Mouse (Mus musculus) CH12.LX (cell line): ENCODE measurements around the gene Cnr2. TPM values are rescaled to one million over a fixed set of nuclear protein-coding genes. Genes with fewer than 3 reads are reported as not detected.

Experiments
- DNase-seq: peaks from one replicate; pipeline ENCODE4 v3.0.0-alpha.2; 2013; ENCODE audit errors: extremely low read depth
- H3K27ac ChIP-seq: 2 replicates; pipeline ENCODE4 v1.5.1; 2012; ENCODE audit warnings: low read depth, mild to moderate bottlenecking, control low read depth, moderate library complexity; ENCODE audit not compliant: insufficient read depth
- H3K27me3 ChIP-seq: replicated peaks from 2 replicates; pipeline ENCODE3; 2012; ENCODE audit warnings: inconsistent platforms
- H3K36me3 ChIP-seq, 2 experiments: replicated peaks in 1 of 2; 2 replicates each; pipeline versions ENCODE3 to v1.6.1; 2012; ENCODE audit warnings: inconsistent platforms in 1 of 2, low read length in 1 of 2, mild to moderate bottlenecking in 1 of 2, mixed read lengths in 1 of 2, moderate library complexity in 1 of 2; ENCODE audit not compliant: control insufficient read depth in 1 of 2, insufficient read depth in 1 of 2
- H3K4me1 ChIP-seq, 2 experiments: 2 replicates each; pipeline ENCODE4 v1.6.1; 2012; ENCODE audit warnings: inconsistent platforms in 1 of 2, moderate library complexity in 1 of 2; ENCODE audit not compliant: insufficient read depth in 2 of 2, control insufficient read depth in 1 of 2
- H3K4me2 ChIP-seq: 2 replicates; pipeline ENCODE4 v1.6.1; 2012; ENCODE audit warnings: low read depth, mild to moderate bottlenecking, control low read depth; ENCODE audit not compliant: poor library complexity, insufficient read depth, severe bottlenecking
- H3K4me3 ChIP-seq, 3 experiments: fragments of 150-350 bp in 1 of 3; sonication (generic) in 1 of 3; replicated peaks in 1 of 3; 2 replicates each; pipeline versions ENCODE3 to v1.5.1; 2011 to 2012; ENCODE audit warnings: low read depth in 2 of 3, low read length in 2 of 3, mild to moderate bottlenecking in 2 of 3, moderate library complexity in 2 of 3, control low read depth in 1 of 3, improper control_type of control experiment in 1 of 3, inconsistent platforms in 1 of 3, mixed read lengths in 1 of 3; ENCODE audit not compliant: poor library complexity in 1 of 3
- H3K79me2 ChIP-seq: replicated peaks from 2 replicates; pipeline ENCODE4 v1.6.1; 2012; ENCODE audit warnings: mild to moderate bottlenecking, moderate library complexity; ENCODE audit not compliant: control insufficient read depth, poor library complexity, insufficient read depth, severe bottlenecking; ENCODE audit errors: extremely low read depth
- H3K9ac ChIP-seq: 2 replicates; pipeline ENCODE4 v1.6.1; 2012; ENCODE audit warnings: low read depth, mild to moderate bottlenecking, control low read depth, moderate library complexity; ENCODE audit not compliant: insufficient read depth
- H3K9me3 ChIP-seq: replicated peaks from 2 replicates; pipeline ENCODE3; 2012; ENCODE audit warnings: low read length, inconsistent platforms, mixed read lengths
- CHD1 ChIP-seq: IDR thresholded peaks from 2 replicates; pipeline ENCODE4 v1.6.1; 2012; ENCODE audit warnings: low read depth, low read length, improper control_type of control experiment, inconsistent platforms
- CHD2 ChIP-seq: IDR thresholded peaks from 2 replicates; pipeline ENCODE4 v1.6.1; 2011; ENCODE audit warnings: low read length, improper control_type of control experiment
- E2F4 ChIP-seq: IDR thresholded peaks from 2 replicates; pipeline ENCODE4 v1.6.1; 2011; ENCODE audit warnings: low read depth, low read length, improper control_type of control experiment; ENCODE audit not compliant: insufficient replicate concordance
- EP300 ChIP-seq: IDR thresholded peaks from 2 replicates; pipeline ENCODE4 v1.6.1; 2011; ENCODE audit warnings: low read length, improper control_type of control experiment
- ETS1 ChIP-seq: conservative IDR thresholded peaks from 2 replicates; pipeline ENCODE4 v1.6.1; 2012; ENCODE audit warnings: low read depth, mild to moderate bottlenecking, inconsistent platforms, low read length, improper control_type of control experiment, moderate library complexity
- HCFC1 ChIP-seq: IDR thresholded peaks from 2 replicates; pipeline ENCODE4 v1.6.1; 2012; ENCODE audit warnings: low read depth, mild to moderate bottlenecking, inconsistent platforms, low read length, improper control_type of control experiment
- KAT2A ChIP-seq: IDR thresholded peaks from 2 replicates; pipeline ENCODE4 v1.6.1; 2012; ENCODE audit warnings: low read length, improper control_type of control experiment, inconsistent platforms; ENCODE audit not compliant: insufficient replicate concordance
- MAX ChIP-seq: IDR thresholded peaks from 2 replicates; pipeline ENCODE4 v1.6.1; 2011; ENCODE audit warnings: low read length, improper control_type of control experiment
- MEF2A ChIP-seq: IDR thresholded peaks from 2 replicates; pipeline ENCODE4 v1.6.1; 2014; ENCODE audit warnings: low read depth, mild to moderate bottlenecking, inconsistent platforms, low read length, improper control_type of control experiment, borderline replicate concordance
- MXI1 ChIP-seq: IDR thresholded peaks from 2 replicates; pipeline ENCODE4 v1.6.1; 2011; ENCODE audit warnings: mild to moderate bottlenecking, low read depth, low read length, improper control_type of control experiment
- MYC ChIP-seq: IDR thresholded peaks from 2 replicates; pipeline ENCODE4 v1.6.1; 2011; ENCODE audit warnings: low read depth, mild to moderate bottlenecking, improper control_type of control experiment, low read length
- NRF1 ChIP-seq: IDR thresholded peaks from 2 replicates; pipeline ENCODE4 v1.6.1; 2014; ENCODE audit warnings: low read depth, mild to moderate bottlenecking, inconsistent platforms, low read length, improper control_type of control experiment, moderate library complexity
- POLR2AphosphoS2 ChIP-seq: IDR thresholded peaks from 2 replicates; pipeline ENCODE4 v1.6.1; 2011; ENCODE audit warnings: low read depth, low read length, improper control_type of control experiment
- RCOR1 ChIP-seq: conservative IDR thresholded peaks from 2 replicates; pipeline ENCODE4 v1.6.1; 2012; ENCODE audit warnings: low read depth, mild to moderate bottlenecking, inconsistent platforms, low read length, improper control_type of control experiment
- SIN3A ChIP-seq: IDR thresholded peaks from 2 replicates; pipeline ENCODE4 v1.6.1; 2012; ENCODE audit warnings: low read length, improper control_type of control experiment, inconsistent platforms
- SMC3 ChIP-seq: IDR thresholded peaks from 2 replicates; pipeline ENCODE4 v1.6.1; 2011; ENCODE audit warnings: low read depth, low read length, improper control_type of control experiment
- TCF12 ChIP-seq: IDR thresholded peaks from 2 replicates; pipeline ENCODE4 v1.6.1; 2014; ENCODE audit warnings: low read depth, mild to moderate bottlenecking, inconsistent platforms, low read length, improper control_type of control experiment
- USF2 ChIP-seq: conservative IDR thresholded peaks from 2 replicates; pipeline ENCODE4 v1.6.1; 2011; ENCODE audit warnings: low read depth, low read length, improper control_type of control experiment
- ZC3H11A ChIP-seq: IDR thresholded peaks from 2 replicates; pipeline ENCODE4 v1.6.1; 2012; ENCODE audit warnings: low read depth, mild to moderate bottlenecking, inconsistent platforms, low read length, improper control_type of control experiment
- ZKSCAN1 ChIP-seq: IDR thresholded peaks from 2 replicates; pipeline ENCODE4 v1.6.1; 2012; ENCODE audit warnings: low read depth, inconsistent platforms, low read length, improper control_type of control experiment, borderline replicate concordance
- ZMIZ1 ChIP-seq: IDR thresholded peaks from 2 replicates; pipeline ENCODE4 v1.6.1; 2012; ENCODE audit warnings: low read depth, mild to moderate bottlenecking, inconsistent platforms, low read length, improper control_type of control experiment
- dilution Hi-C: fragments of 300-500 bp; cut with MboI; formaldehyde crosslinking; loops from 2 replicates; pipeline ENCODE4 v1.14.3; 2020; ENCODE audit warnings: low sequenced_read_pairs; ENCODE audit not compliant: extremely low pct_unique_long_range_greater_than_20kb, extremely low pct_ligation_motif_present
- in situ Hi-C: fragments of 300-500 bp; cut with MboI; formaldehyde crosslinking; loops from 3 replicates; pipeline ENCODE4 v1.14.3; 2019; ENCODE audit warnings: low sequenced_read_pairs, low pct_ligation_motif_present, low pct_unique_long_range_greater_than_20kb, mixed read lengths
- polyA plus RNA-seq: library from polyadenylated mRNA; unstranded; fragments of >175 nt; gene quantifications from 2 replicates; pipeline ENCODE4 v1.2.1, GENCODE M21; 2012; ENCODE audit warnings: low read depth; ENCODE audit not compliant: insufficient read length
- total RNA-seq, 2 experiments: library from RNA; depleted of rRNA; stranded (reverse); fragments of 300-350 nt in 1 of 2; fragments of >200 nt in 1 of 2; gene quantifications; 2 replicates each; pipeline ENCODE4 v1.2.3; 2012 to 2014

The Cnr2 gene
- total and polyA plus RNA-seq, 3 experiments, result 5.6 to 13.8 (median 10.6) TPM

DNA sequence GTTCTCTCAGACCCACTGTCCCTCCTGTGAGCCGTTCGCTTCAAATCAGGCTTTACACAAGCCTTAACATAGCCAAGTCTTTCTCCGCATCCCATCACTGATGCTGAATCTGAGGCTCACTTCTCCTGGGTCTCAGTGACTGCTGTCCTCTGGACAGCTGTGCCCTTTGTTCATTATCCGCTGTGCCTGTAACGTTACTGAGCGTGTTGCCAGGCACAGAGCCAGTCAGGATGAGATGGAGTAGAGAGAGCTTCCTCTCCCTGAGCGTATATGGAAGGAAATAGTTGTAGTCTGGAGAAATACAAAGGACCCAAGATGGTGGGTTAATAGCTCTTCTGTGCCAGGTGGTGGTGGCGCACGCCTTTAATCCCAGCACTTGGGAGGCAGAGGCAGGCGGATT lies 54.3 kb downstream of the Cnr2 start:
- DNase-seq, result no peak
- Histone ChIP-seq H3K4me3 (no peak overlapping the region), H3K4me1 (peaks cover 3 to 23% of the 10 kb centered on the region in 2 experiments; a peak in 3 of 4 replicates), H3K27me3 (no peaks in the 10 kb centered on the region), H3K4me2 (no peak overlapping the region), H3K9me3 (peaks cover 11% of the 10 kb centered on the region), H3K27ac (no peak overlapping the region), H3K36me3 (peaks cover 15 to 43% of the 10 kb centered on the region in 2 experiments), H3K9ac (no peak overlapping the region), H3K79me2 (no peaks in the 10 kb centered on the region)
- in situ Hi-C loops (loop anchor here (10.0 kb wide), 1 partner anchor 65 kb away; no protein-coding TSS in a partner anchor), dilution Hi-C loops (no loop called here)
- no peak for TF ChIP-seq RCOR1
- TF ChIP-seq ZMIZ1, result no peak
- TF ChIP-seq MAX, result no peak

DNA sequence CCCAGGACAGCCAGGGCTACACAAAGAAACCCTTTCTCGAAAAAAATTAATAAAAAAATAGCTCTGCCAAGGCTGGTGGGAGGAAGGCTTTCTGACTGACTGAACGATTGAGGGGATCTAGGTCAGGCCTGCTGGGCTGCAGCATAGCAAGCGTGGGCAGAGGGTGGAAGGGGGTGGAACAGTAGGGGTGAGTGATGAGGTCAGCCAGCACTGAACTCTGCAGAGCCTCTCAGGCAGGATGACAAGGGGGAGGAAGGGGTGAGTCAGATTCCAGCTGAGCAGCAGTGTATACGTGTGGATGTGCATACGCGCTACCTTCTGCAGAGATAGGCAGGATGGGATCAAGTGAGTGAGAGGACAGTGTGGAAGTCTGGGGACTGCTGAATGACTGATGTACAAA lies 54.7 kb downstream of the Cnr2 start:
- no peaks in the 10 kb centered on the region for H3K27me3 ChIP-seq
- in situ Hi-C loops, result loop anchor here (10.0 kb wide), 1 partner anchor 65 kb away; no protein-coding TSS in a partner anchor
- H3K79me2 ChIP-seq, result no peaks in the 10 kb centered on the region
- DNase-seq, result no peak
- H3K9me3 ChIP-seq, result peaks cover 11% of the 10 kb centered on the region
- H3K4me3 ChIP-seq, result no peak overlapping the region
- H3K27ac ChIP-seq, result no peak overlapping the region
- H3K36me3 ChIP-seq, result peaks cover 17 to 46% of the 10 kb centered on the region in 2 experiments
- no peak for TF ChIP-seq HCFC1
- no peak for TF ChIP-seq MXI1
- no peak for TF ChIP-seq NRF1
- no peak for TF ChIP-seq CHD1
- no peak for TF ChIP-seq ZKSCAN1
- TF ChIP-seq MEF2A, result no peak
- no peak for TF ChIP-seq USF2
- no peak for TF ChIP-seq POLR2AphosphoS2
- no peak for TF ChIP-seq ZC3H11A
- no peak for TF ChIP-seq SIN3A
- TF ChIP-seq, all 38 proteins: peak for 0
- dilution Hi-C loops, result no loop called here
- H3K9ac ChIP-seq, result no peak overlapping the region
- H3K4me2 ChIP-seq, result no peak overlapping the region
- H3K4me1 ChIP-seq, result peaks cover 3 to 23% of the 10 kb centered on the region in 2 experiments; a peak in 3 of 4 replicates

DNA sequence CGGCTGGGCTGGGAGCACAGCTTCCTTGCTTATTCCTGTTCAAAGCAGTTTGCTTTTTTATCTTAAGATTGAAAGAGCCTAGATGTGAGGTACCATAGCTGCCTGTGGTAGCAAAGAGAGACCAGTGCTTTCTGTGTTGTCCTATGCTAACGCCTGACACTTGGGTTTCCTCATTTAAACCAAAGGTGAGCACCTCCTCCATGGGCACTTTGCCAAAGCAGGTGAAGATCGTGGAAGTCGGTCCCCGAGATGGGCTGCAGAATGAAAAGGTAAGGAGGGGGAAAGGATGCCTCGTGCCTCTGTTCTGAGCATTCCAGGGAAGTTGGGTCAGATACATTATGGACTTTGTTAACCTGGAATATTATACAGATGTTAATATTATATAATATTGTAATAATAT lies 55.2 kb downstream of the Cnr2 start:
- dilution Hi-C loops (no loop called here), in situ Hi-C loops (no loop called here)
- Histone ChIP-seq H3K27me3 (no peaks in the 10 kb centered on the region), H3K4me1 (peaks cover 3 to 23% of the 10 kb centered on the region in 2 experiments; a peak in 3 of 4 replicates), H3K36me3 (peaks cover 18 to 50% of the 10 kb centered on the region in 2 experiments), H3K9ac (no peak overlapping the region), H3K4me3 (no peak overlapping the region), H3K79me2 (no peaks in the 10 kb centered on the region), H3K27ac (no peak overlapping the region), H3K4me2 (no peak overlapping the region), H3K9me3 (peaks cover 11% of the 10 kb centered on the region)
- no peak for DNase-seq
- no peak for TF ChIP-seq E2F4
- no peak for TF ChIP-seq CHD1
- no peak for TF ChIP-seq SMC3
- TF ChIP-seq EP300, result no peak
- TF ChIP-seq MYC, result no peak
- TF ChIP-seq USF2, result no peak
- TF ChIP-seq CHD2, result no peak
- TF ChIP-seq SIN3A, result no peak
- TF ChIP-seq TCF12, result no peak
- TF ChIP-seq KAT2A, result no peak
- TF ChIP-seq ETS1, result no peak
- no peak for TF ChIP-seq RCOR1
- no peak for TF ChIP-seq HCFC1
